Mouse (Mus musculus): ENCODE data around the gene Cfb. TPM values are rescaled to one million over a fixed set of nuclear protein-coding genes. Genes with fewer than 3 reads are reported as not detected.
A peak's percentile ranks its signal among the peaks of the same experiment; 100 is the strongest.

The Cfb gene
- polyA plus RNA-seq, 1 experiment from 2014 or later: 1.4 TPM

- no peak overlapping the region for H3K27ac ChIP-seq
- 76% methylated on average over 3 of the region's 3 CpGs for WGBS
- H3K9me3 ChIP-seq: no peaks in the 10 kb centered on the region
- no peaks in the 10 kb centered on the region for H3K27me3 ChIP-seq
- no peak overlapping the region for H3K4me2 ChIP-seq
- H3K9ac ChIP-seq (replicated peaks): no peak overlapping the region
- H3K36me3 ChIP-seq: peaks cover 70% of the 10 kb centered on the region
- peaks cover 12% of the 10 kb centered on the region for H3K4me1 ChIP-seq (replicated peaks)
- no peak overlapping the region for H3K4me3 ChIP-seq (replicated peaks)
- ATAC-seq (ENCODE audit: insufficient number of reproducible peaks, insufficient read depth, low FRiP score, low TSS enrichment, low read depth): no peak
Observed at GRCm38 (mm10) chr17:34854761-34855160, 7.6 kb downstream of the Cfb start.

GRCm38 (mm10) chr17:34853511-34853910, 8.8 kb downstream of the Cfb start:
- H3K4me1 ChIP-seq (replicated peaks): peaks cover 17% of the 10 kb centered on the region
- H3K36me3 ChIP-seq: peaks cover 70% of the 10 kb centered on the region
- H3K27me3 ChIP-seq: no peaks in the 10 kb centered on the region
- ATAC-seq (ENCODE audit: insufficient number of reproducible peaks, insufficient read depth, low FRiP score, low TSS enrichment, low read depth): no peak
- no peak overlapping the region for H3K9ac ChIP-seq (replicated peaks)
- H3K27ac ChIP-seq: no peak overlapping the region
- H3K9me3 ChIP-seq: no peaks in the 10 kb centered on the region
- no peak overlapping the region for H3K4me3 ChIP-seq (replicated peaks)
- WGBS: 76% methylated on average over 8 of the region's 8 CpGs
- no peak overlapping the region for H3K4me2 ChIP-seq

- peak overlapping the region; percentile 84 for H3K4me2 ChIP-seq
- H3K36me3 ChIP-seq: peaks cover 69% of the 10 kb centered on the region
- under 1% methylated on average over 25 of the region's 25 CpGs for WGBS
- peak overlapping the region; percentile 83 for H3K9ac ChIP-seq (replicated peaks)
- ATAC-seq (ENCODE audit: insufficient number of reproducible peaks, insufficient read depth, low FRiP score, low TSS enrichment, low read depth): peak; percentile 44; the same call in 1 of the 2 replicates
- peaks cover 17% of the 10 kb centered on the region for H3K4me1 ChIP-seq (replicated peaks)
- peak overlapping the region; percentile 36; the same call in 1 of the 2 replicates for H3K27ac ChIP-seq
- H3K4me3 ChIP-seq (replicated peaks): peak overlapping the region; percentile 93
- H3K9me3 ChIP-seq: no peaks in the 10 kb centered on the region
- no peaks in the 10 kb centered on the region for H3K27me3 ChIP-seq
Observed at GRCm38 (mm10) chr17:34850517-34851125, 11.7 kb downstream of the Cfb start.

- under 1% methylated on average over 54 of the region's 65 CpGs for WGBS
- peak within 1 kb of the TSS; percentile 83 for H3K9ac ChIP-seq (replicated peaks)
- peak; percentile 93 for ATAC-seq (ENCODE audit: insufficient number of reproducible peaks, insufficient read depth, low FRiP score, low TSS enrichment, low read depth)
Observed at GRCm38 (mm10) chr17:34849722-34850516, 12.4 kb downstream of the Cfb start, which contains the start of the genes Skiv2l and Nelfe. Gene Skiv2l, minus strand, starts transcription at chr17:34850210. Gene Nelfe, plus strand, starts transcription at chr17:34850391.

GRCm38 (mm10) chr17:34847615-34848014, 14.7 kb downstream of the Cfb start:
- Histone ChIP-seq H3K9ac (replicated peaks) (no peak overlapping the region), H3K4me2 (no peak overlapping the region), H3K4me1 (replicated peaks) (peaks cover 17% of the 10 kb centered on the region), H3K4me3 (replicated peaks) (no peak overlapping the region), H3K27ac (no peak overlapping the region), H3K9me3 (no peaks in the 10 kb centered on the region), H3K27me3 (no peaks in the 10 kb centered on the region), H3K36me3 (peaks cover 69% of the 10 kb centered on the region)
- WGBS: 93% methylated on average over 7 of the region's 7 CpGs
- no peak for ATAC-seq (ENCODE audit: insufficient number of reproducible peaks, insufficient read depth, low FRiP score, low TSS enrichment, low read depth)

More at GRCm38 (mm10) chr17:34849722-34850516, 12.4 kb downstream of the Cfb start, which contains the start of the genes Skiv2l and Nelfe:
- Histone ChIP-seq H3K4me2 (peak within 1 kb of the TSS; percentile 84), H3K27ac (peak within 1 kb of the TSS; percentile 36; the same call in 1 of the 2 replicates), H3K9me3 (no peaks in the 10 kb centered on the region), H3K36me3 (peaks cover 70% of the 10 kb centered on the region), H3K27me3 (no peaks in the 10 kb centered on the region), H3K4me1 (replicated peaks) (peaks cover 17% of the 10 kb centered on the region), H3K4me3 (replicated peaks) (peak within 1 kb of the TSS; percentile 93)

- Histone ChIP-seq H3K4me3 (replicated peaks) (no peak overlapping the region), H3K36me3 (peaks cover 69% of the 10 kb centered on the region), H3K27ac (no peak overlapping the region), H3K9me3 (no peaks in the 10 kb centered on the region), H3K4me1 (replicated peaks) (peaks cover 17% of the 10 kb centered on the region), H3K9ac (replicated peaks) (no peak overlapping the region), H3K27me3 (no peaks in the 10 kb centered on the region), H3K4me2 (no peak overlapping the region)
- ATAC-seq (ENCODE audit: insufficient number of reproducible peaks, insufficient read depth, low FRiP score, low TSS enrichment, low read depth): no peak
- 85% methylated on average over 6 of the region's 6 CpGs for WGBS
Observed at GRCm38 (mm10) chr17:34847192-34847591, 15.1 kb downstream of the Cfb start.

GRCm38 (mm10) chr17:34844884-34845283, 17.4 kb downstream of the Cfb start:
- H3K27ac ChIP-seq: no peak overlapping the region
- 90% methylated on average over 13 of the region's 13 CpGs for WGBS
- no peak overlapping the region for H3K9ac ChIP-seq (replicated peaks)
- ATAC-seq (ENCODE audit: insufficient number of reproducible peaks, insufficient read depth, low FRiP score, low TSS enrichment, low read depth): no peak
- H3K4me2 ChIP-seq: no peak overlapping the region
- H3K4me1 ChIP-seq (replicated peaks): peaks cover 6% of the 10 kb centered on the region; the same call in 1 of the 2 replicates
- no peak overlapping the region for H3K4me3 ChIP-seq (replicated peaks)
- no peaks in the 10 kb centered on the region for H3K9me3 ChIP-seq
- H3K27me3 ChIP-seq: no peaks in the 10 kb centered on the region
- peaks cover 84% of the 10 kb centered on the region for H3K36me3 ChIP-seq

GRCm38 (mm10) chr17:34840736-34841307, 21.5 kb downstream of the Cfb start:
- H3K27ac ChIP-seq: no peak overlapping the region
- H3K4me3 ChIP-seq (replicated peaks): no peak overlapping the region
- H3K9me3 ChIP-seq: no peaks in the 10 kb centered on the region
- H3K27me3 ChIP-seq: no peaks in the 10 kb centered on the region
- 85% methylated on average over 6 of the region's 6 CpGs for WGBS
- peaks cover 23% of the 10 kb centered on the region for H3K4me1 ChIP-seq (replicated peaks)
- H3K36me3 ChIP-seq: peaks cover 79% of the 10 kb centered on the region
- no peak overlapping the region for H3K4me2 ChIP-seq
- no peak for ATAC-seq (ENCODE audit: insufficient number of reproducible peaks, insufficient read depth, low FRiP score, low TSS enrichment, low read depth)
- no peak overlapping the region for H3K9ac ChIP-seq (replicated peaks)

GRCm38 (mm10) chr17:34838785-34839184, 23.5 kb downstream of the Cfb start:
- no peak for ATAC-seq (ENCODE audit: insufficient number of reproducible peaks, insufficient read depth, low FRiP score, low TSS enrichment, low read depth)
- Histone ChIP-seq H3K36me3 (peaks cover 62% of the 10 kb centered on the region), H3K9me3 (no peaks in the 10 kb centered on the region), H3K27ac (no peak overlapping the region), H3K9ac (replicated peaks) (no peak overlapping the region), H3K27me3 (no peaks in the 10 kb centered on the region), H3K4me3 (replicated peaks) (peak overlapping the region; percentile 79; the same call in 1 of the 2 replicates), H3K4me2 (peak overlapping the region; percentile 99), H3K4me1 (replicated peaks) (peaks cover 28% of the 10 kb centered on the region)
- 92% methylated on average over 7 of the region's 7 CpGs for WGBS

GRCm38 (mm10) chr17:34837464-34838324, 24.6 kb downstream of the Cfb start:
- Histone ChIP-seq H3K4me3 (replicated peaks) (peak overlapping the region; percentile 79), H3K27ac (peak overlapping the region; percentile 64; the same call in 1 of the 2 replicates), H3K4me2 (peak overlapping the region; percentile 99), H3K27me3 (no peaks in the 10 kb centered on the region), H3K4me1 (replicated peaks) (peaks cover 28% of the 10 kb centered on the region), H3K9me3 (no peaks in the 10 kb centered on the region), H3K9ac (replicated peaks) (peak overlapping the region; percentile 79), H3K36me3 (peaks cover 61% of the 10 kb centered on the region)
- ATAC-seq (ENCODE audit: insufficient number of reproducible peaks, insufficient read depth, low FRiP score, low TSS enrichment, low read depth): 0 out of 2 replicates have a peak, but pooled peaks have one; percentile 15
- whole genome bisulfite sequencing: 35% methylated on average over 43 of the region's 43 CpGs
